Mouse (Mus musculus): ENCODE data around the gene Nupr1l.

Gene Nupr1l

DNA sequence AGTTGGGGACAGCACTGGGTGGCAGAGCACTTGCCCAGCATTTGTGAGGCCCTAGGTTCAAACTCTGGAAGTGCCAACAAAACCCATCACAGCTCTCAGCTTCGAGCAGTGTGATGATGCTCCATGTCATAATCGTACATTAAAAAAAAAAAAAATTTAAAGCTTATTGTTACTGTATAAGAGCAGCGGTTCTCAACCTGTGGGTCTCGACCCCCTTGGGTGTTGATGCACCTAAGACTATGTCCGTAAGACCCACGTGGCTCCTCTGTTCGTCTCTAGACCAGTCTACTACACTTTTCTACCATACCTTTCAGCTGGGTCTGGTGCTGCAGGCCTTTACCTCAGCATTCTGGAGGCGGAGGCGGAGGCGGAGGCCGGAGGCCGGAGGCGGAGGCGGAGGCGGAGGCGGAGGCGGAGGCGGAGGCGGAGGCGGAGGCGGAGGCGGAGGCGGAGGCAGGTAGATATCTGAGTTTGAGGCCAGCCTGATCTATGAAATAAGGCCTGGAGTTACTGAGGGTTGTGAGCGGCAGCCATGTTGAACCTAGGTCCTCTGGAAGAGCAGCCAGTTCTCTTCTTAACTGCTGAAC, 9.8 kb downstream of the Nupr1l start:
- no peak for DNase-seq (ENCODE audit: low read depth)

DNA sequence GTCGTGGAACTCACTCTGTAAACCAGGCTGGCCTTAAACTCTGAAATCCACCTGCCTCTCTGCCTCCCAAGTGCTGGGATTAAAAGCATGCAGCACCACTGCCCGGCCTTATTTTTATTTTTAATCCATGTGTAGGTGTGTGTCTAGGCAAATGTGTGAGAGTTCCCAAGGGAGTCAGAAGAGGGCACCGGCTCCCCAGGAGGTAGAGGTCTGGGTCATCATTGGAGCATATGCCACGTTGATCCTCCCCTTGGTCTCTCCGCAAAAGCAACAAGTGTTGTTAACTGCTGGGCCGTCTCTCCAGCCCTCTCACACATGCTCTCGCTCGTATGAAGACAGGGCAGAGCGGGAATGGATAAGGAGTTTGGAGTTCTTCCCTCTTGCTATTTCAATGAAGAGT, 10.4 kb downstream of the Nupr1l start:
- no peak for DNase-seq (ENCODE audit: low read depth)

DNA sequence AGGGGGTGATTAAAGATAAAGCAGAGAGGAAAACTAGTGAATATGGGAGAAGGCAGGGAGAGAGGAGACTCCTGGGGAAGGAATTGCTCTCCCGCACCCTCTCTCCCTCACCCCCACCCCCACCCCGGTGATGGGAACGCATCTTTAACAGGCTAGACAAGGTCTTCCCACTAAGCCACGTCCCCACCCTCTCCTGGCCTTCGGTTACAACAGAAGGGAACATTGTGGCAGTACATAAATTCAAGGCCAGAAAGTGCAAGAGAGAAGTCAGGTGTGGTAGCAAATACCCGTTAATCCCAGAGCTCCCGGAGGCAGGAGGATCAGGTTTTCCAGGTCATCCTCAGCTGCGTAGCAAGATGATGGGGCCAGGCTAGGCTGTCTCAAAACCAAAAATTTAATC, 11.0 kb downstream of the Nupr1l start:
- DNase-seq (ENCODE audit: low read depth), result no peak

DNA sequence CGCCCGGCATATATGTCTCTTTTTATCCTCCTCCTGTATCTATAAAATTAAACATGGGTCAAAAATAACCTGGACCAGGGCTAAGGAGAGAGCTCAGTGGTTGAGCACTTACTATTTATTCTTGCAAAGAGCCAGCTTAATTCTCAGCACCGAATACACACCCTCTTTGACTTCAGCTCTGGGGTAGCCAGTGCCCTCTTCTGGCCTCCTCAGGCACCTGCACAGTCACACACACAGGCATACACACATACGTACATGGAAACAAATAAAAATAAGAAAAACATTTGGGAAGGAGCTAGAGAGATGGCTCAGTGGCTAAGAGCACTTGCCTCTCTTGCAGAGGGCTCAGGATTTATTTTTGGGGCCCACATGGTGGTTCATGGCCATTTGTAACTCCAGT, 13.6 kb downstream of the Nupr1l start:
- no peak for DNase-seq (ENCODE audit: low read depth)

DNA sequence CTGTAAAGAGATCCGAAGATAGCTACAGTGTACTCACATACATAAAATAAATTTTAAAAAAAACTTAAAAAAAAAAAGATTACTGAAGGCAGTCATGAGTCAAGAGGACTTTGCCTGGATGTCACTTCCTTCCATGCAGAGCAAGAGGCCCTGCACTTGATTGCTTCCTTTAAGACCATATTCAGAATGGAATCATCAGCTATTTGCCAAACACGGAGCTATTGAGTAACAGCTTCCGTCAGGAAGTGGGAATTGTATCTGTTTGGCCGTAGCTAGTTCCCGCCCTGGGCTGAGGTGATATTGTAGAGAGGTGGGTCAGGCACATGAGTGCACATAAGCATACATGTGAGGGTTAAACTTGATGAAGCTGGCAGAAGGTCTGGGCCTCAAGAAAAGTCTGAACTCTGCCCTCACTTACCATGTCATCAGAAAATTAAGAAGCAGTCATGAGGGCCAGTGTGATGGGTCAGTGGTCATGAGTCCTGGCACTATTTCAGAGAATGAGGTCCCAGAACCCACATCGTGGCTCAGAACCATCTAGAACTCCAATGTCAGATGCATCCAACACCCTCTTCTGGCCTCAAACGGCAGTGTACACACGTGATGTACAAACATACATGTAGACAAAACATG, 16.6 kb downstream of the Nupr1l start:
- DNase-seq (ENCODE audit: low read depth), result no peak

DNA sequence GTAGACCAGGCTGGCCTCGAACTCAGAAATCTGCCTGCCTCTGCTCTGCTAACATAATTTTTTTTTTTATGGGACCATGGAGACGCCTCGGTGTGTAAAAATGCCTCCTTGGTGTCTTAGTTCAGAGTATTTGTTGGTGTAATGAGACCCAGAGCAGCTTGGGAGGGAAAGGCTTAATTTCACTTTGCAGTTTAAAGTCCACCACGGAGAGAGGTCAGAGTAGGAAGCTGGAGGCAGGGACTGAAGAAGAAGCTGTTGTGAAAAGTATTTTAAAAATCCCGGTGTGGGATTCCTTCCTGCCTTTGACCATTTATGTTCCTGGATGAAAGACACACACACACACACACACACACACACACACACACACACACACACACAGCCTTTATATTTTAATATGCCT, 17.6 kb downstream of the Nupr1l start:
- DNase-seq (ENCODE audit: low read depth), result no peak

DNA sequence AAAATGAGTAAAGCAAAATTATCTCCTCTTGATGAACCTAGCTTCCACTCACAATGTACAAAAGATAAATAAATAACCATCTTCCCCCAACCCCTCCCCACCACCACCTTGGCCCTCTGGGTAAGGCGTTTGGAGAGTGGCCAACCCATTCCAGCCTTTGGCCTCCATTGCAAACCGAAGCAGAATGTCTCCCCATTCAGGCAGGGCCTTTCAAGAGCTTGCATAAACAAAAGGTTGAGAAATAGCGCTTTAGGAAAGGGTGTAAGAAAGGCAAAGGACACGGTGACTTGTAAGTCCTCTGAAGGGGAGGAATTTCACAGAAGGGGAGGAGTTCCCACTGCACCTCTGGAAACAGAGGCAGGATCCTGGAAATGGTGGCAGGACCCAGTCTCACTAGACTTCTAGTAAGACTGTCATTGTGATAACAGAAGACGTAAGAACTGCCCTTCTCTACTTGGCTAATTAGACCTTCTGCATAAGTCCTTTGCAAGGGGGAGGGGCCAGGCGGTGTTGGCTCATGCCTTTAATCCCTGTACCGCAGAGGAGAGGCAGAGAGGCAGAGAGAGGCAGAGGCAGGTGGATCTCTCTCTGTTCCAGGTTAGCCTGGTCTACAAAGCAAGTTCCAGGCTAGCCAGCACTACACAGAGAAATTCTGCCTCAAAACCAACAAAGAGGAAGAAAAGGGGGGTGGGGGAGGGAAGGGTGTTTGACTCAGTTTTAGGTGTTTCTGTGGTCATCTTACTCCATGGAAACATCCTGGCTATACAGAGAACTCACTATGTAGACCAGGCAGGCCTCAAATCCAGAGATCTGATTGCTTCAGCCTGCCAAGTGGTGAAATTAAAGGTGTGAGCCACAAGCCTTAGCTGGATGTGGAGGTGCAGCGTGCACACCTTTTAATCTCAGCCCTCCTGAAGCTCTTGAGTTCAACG, 21.9 kb downstream of the Nupr1l start:
- DNase-seq (ENCODE audit: low read depth), result no peak

DNA sequence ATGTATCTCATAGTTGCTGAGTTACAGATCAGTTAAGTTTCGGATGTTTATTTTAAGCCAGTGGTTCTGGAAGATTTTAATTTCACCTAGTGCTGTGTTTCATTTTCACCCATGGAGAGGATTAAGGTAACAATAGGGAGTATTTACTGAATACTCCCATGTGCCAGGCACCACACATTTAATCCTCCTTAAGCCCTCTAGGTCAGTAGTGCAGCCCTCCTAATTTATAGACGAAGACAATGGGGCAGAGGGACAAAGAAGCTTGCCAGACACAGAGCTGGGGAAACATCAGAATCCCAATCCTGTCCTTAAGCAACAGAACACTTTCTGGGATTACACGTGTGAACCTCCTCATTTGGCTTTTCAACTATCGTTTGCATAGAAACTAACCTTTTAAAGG, 28.6 kb downstream of the Nupr1l start:
- DNase-seq (ENCODE audit: low read depth), result no peak

DNA sequence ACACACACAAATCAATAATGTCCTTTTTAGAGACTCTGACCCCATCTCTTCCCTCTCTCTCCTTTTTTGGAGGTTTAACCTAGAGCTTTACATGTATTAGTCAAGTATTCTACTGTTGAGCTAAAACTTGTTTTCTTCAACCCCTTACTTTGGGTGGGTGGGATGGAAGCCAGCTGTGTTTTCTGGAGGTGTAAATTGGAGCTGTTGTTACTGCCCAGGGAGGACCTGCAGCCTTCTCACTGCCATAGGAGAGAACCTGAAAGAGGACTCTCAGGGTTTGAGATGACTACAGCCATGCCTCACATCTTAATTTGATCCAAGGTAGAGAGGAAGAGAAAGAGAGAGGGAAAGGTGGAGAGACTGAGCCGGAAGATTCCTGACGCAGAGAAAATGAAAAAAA, 31.9 kb downstream of the Nupr1l start:
- no peak for DNase-seq (ENCODE audit: low read depth)

DNA sequence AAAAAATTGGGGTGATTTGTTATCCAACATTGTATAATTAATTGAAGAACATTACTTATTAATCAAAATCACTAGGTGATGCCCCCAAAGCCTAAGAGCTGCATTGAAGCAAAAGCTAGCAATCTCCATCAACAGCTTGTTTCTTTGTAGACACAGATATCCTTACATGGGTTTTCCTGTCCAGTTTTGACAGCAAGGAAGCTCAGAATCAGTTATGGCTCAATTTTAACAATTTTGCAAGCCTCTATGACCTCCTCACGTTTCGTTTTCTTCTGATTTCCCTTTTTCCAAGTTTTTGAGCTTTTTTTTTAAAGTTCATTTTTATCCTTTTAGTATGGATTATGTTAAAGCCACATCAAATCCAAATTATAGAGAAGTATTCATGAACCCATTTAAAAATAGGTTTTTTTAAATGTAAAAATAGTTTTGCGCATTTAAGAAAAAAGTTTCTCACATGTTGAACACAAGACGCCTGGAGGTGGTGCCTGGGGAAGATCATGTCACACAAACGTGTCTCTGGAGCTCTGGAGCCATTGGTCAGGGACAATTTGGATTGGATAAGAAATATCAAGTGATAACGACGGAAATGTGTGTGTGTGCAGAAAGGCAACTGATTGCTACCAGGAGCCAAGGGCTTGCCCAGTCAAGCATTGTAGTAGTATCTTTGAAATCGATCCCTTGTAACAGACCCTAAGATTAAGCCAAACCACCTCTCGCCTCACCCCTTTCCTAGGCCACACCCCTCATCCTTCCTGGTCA, 32.6 kb downstream of the Nupr1l start:
- peak; percentile 25 for DNase-seq (ENCODE audit: low read depth)

DNA sequence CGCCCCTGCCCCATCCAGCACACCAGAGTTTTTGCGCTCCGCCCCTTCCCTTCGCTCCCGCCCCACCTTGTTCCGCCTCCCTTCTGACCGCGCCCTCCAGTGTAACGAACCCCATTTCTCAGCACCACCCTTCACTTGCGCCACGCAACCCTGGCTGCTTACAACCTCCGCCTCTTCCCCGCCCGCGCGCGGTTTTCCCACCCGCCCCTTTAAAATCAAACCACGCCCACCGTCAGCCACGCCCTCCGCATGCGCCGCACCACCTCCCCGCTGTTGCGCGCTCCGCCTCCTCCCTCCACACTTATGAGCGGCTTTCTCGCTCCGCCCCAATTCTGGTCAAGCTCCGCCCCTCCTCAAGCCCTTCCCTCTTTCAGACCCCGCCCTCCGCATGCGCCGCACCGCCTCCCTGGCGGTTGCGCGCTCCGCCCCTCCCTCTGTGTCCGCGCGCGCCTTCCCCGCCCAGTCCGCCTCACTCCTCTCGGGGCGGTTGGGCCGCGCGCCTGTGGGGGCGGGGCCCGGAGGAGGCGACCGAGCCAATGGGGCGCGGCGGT, 33.2 kb downstream of the Nupr1l start, which contains the start of gene Vkorc1l1:
Gene Vkorc1l1, plus strand, starts transcription at position 476 of the 551 bp plus-strand sequence.
- DNase-seq (ENCODE audit: low read depth), result peak; percentile 100

DNA sequence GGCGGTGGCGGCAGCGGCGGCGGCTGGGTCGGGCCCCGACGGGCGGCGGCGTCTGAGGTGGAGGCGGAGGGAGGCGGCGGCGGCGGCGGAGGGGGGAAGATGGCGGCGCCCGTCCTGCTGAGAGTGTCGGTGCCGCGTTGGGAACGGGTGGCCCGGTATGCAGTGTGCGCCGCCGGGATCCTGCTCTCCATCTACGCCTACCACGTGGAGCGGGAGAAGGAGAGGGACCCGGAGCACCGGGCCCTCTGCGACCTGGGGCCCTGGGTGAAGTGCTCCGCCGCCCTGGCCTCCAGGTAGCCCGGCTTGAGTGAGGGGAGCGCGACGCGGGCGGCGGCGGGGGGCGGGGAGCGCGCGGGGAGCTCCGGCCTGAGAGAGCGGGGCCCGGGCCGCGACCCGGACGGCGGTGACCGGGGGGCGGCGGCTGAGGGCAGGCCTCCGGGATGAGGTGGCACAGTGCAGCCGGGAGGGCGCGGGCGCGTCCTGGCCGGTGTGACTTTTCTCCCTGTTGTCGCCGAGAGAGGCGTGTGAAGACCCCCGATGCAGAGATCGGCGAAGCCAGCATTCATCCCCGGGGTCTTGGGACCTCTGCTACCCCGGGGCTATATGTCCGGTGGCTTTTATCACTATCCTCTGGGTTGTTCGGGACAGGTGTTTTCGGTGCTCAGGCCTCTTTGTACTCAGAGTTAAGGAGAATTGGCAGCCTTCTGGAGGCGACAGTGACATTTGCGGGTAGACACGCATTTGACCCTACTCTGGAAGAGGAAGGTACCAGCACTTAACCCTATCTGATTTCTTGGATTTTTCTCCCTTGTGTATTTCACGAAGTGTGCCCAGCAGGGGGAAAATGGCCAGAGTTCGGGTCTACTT, 34.0 kb downstream of the Nupr1l start:
- peak; percentile 46 for DNase-seq (ENCODE audit: low read depth)

DNA sequence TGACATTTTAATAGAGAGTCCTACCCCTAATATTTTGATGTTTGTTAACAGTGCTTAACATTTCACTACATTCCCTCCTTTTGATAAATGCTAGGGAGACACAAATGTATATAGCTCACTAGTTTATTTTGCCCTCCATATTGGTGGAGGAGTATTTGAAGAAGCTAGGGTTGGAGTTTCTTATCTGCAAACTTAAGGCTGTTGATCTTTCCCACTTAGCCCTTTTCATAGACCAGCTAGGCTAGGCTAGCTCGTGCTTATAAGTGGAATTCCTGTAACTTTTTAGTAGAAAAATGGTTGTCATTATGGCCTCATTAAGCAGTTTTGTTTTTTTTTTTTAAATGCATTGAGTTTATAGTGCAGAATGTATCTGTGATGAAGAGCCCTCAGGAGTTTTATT, 35.1 kb downstream of the Nupr1l start:
- DNase-seq (ENCODE audit: low read depth), result peak; percentile 8

DNA sequence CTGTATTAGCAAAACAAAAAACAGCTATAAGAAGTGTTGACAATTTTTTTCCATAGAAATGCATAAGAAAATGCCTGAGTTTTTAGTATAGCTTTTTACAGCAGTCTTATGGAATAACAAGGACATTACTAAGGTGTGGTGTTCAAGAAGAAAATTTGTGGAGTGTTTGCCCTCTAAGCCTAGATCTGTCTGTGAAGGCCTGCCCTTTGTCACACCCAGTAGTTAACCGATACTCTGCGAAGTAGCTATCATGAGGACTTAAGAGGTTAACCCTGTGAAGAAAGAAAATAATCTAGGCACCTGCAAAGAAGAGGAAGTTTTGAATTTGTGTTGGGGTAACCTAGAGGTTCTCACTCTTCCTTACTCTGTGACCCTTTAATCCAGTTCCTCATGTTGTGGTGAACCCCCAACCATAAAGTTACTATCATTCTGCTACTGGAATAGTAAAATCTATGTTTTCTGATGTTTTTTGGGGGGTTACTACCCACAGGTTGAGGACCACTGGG, 39.2 kb downstream of the Nupr1l start:
- no peak for DNase-seq (ENCODE audit: low read depth)

DNA sequence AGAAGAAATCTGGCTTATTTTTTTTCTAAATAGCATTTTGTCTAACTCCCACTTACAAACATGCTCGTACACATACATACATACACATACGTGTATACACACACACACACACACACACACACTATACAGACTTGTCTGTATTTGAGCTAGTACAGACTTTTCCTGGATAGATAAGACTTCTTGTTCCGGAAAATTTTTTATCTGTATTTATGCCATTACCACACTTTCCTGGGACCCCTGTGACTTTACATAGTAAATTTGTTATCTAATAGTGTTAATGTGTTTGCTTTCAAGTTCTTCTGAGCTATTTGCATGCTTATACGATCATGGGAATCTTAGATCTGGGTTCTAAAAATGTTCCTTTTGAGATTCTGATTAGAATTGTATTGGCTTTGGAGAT, 43.8 kb downstream of the Nupr1l start:
- DNase-seq (ENCODE audit: low read depth), result no peak

DNA sequence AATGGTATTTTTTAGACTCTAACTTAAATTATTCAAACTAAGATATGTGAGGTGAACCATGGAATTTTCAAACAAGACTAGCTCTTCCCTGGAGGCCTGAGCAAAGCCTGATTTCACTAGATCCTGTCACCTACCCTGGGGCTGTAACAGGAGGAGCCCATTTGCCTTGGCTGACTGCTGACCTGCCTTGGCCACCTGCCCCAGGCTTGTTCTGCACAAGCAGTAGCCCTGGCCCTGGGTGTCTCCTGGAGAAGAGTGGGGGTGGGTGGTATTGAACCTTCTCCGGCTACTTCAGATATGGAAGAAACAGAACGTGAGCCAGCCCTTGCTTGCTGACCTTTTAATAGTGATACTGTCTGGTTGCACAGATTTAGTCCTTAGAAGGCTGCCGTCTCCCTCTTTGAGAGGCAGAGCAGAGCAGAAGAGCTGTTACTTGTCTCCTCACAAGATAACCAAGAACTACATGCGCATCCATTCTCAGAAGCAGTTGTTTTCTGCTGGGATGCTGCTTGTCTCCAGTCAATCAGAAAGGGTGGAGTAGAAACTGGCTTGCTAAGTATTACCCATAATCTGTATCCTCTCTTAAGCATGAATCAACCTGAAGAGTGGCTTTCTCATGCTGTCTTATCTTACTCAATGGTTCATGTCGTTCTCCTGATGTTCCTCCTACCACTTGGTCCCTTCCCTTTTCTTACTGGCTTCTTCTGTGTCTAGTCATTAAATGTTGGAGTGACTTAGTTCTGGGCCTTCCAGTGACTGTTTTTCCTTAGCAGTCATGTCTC, 46.3 kb downstream of the Nupr1l start:
- no peak for DNase-seq (ENCODE audit: low read depth)

DNA sequence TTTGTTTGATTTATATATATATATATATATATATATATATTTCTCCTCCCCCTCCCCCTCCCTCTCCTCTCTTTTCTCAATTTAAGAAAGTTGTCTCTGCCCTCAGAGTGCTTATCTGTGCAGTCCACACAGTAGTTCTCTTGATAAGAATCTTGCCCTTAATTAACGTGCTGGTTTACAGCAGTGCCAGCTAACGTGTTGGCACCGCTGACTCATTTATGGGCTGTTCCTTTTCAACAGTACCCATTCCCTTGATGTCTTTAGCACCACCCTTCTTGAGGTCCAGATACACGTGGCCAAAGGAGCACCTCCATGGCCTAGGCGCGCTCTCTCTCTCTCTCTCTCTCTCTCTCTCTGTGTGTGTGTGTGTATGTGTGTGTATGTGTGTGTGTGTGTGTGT, 47.5 kb downstream of the Nupr1l start:
- no peak for DNase-seq (ENCODE audit: low read depth)

DNA sequence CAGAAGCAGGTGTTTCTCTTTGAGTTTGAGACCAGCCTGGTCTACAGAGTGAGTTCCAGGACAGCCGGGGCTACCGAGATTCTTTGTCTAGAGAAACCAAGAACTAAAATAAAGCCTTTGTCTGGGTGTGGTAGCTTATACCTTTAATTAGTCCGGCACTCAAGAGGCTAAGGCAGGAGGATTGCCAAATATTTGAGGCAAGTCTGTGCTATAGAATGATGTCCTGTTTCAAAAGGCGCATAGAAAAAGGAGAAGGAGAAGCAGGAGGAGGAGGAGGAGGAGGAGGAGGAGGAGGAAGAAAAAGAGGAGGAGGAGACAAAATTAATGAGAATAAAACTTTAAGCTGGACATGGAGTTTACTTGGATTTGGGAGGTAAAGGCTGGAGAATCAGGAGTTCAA, 54.9 kb downstream of the Nupr1l start:
- no peak for DNase-seq (ENCODE audit: low read depth)

Measured in naive thymus-derived CD4-positive, alpha-beta T cell, adult 2 months (primary cell).